Mouse (Mus musculus): ENCODE results near the gene Pacsin2.
"Not testable (repeated sequence)": the region's sequence is repeated elsewhere in the genome, so short reads cannot be mapped to it uniquely, and the experiment has no call there.

The Pacsin2 gene

DNA sequence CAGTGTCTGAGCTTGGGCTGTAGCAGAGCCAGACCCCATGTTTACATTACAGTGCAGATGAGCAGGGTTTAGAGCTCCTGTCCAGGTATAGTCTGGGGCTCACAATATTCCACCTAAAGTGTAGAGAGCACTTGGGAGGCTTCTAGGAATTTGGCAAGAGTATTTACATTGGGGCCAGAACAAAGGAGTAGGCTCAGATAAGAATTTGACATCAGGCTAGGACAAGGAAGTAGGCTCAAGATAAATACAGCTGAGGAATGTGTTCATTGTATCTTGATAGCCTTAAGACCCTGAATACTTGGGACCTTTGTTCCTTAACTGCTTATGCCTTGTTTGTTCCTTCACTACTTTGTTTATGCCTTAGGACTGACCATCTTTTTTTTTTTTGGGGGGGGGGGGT lies 90.3 kb downstream of the Pacsin2 start:
- no peak for DNase-seq (ENCODE audit: low spot score in 2 of 2)

DNA sequence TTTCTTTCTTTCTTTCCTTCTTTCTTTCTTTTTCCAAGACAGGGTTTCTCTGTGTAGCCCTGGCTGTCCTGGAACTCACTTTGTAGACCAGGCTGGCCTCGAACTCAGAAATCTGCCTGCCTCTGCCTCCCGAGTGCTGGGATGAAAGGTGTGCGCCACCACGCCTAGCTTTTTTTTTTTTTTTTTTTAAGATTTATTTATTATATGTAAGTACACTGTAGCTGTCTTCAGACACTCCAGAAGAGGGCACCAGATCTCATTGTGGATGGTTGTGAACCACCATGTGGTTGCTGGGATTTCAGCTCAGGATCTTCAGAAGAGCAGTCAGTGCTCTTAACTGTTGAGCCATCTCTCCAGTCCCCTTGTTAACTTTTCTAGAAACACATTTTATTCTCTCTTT lies 95.7 kb downstream of the Pacsin2 start:
- DNase-seq (ENCODE audit: low spot score in 2 of 2) = not testable (repeated sequence)

DNA sequence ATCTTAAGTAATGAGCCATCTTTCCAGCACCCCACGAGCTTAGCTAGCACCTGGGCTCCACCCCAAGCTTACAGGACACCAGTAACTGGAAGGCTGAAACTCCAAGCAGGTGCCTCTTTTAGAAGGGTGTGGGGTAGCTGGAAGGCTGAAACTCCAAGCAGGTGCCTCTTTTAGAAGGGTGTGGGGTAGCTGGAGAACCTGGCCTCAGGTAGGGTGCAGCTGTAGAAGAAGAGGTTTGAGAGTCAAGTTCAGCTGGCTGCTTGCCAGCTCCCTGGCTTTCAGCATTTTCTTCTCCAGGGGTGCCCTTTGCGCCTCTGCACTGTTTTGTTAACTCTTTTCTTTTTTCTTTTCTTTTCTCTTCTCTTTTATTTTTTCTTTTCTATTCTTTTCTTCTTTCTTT lies 96.1 kb downstream of the Pacsin2 start:
- DNase-seq (ENCODE audit: low spot score in 2 of 2) = no peak

DNA sequence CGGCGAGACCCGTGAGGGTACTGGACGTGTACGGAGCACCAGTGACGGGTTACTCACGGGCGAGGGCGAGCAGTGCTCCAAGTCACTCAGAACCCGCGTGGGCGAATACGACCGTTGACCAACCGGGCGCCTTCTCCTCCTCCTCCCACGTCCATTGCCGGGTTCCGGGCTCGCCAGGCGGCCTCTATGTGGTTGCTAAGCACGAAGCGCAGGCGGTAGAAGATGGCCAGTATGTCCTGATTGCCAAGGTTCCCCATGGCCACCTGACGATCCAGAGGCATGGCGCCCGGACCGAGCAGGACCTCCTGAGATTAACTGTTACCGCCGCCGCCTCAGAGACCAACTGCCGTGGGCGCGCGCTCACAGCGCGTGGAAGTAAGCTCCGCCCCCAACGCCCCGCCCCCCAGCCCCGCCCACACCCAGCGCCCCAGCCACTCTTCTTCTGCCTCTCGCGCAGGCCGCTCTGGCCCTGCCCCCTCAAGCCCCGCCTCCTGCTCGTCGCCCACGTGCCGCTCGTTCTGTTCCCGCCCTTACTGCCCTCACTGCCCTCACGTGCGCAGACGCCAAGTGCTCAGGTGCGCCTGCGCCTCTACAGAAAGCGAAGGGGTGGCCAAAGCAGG lies 97.4 kb downstream of the Pacsin2 start:
- peak in 1 of 2 experiments; percentile 36 for DNase-seq (ENCODE audit: low spot score in 2 of 2)

DNA sequence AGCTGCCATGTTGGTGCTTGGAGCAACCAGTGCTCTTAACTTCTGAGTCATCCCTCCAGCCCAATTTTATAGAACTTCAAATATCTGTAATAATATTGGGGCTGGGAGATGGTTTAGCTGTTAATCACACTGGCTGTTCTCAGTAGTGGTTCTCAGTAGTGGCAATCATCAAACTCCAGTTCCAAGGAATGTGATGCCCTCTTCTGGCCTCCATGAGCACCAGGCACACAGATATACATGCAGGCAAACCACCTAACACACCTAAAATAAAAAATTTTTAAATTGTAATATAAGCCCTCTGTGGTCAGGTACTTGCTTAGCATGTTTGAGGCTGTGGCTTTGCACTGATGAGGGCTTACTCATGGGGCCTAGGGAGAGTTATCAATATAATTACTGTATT lies 98.7 kb downstream of the Pacsin2 start:
- no peak for DNase-seq (ENCODE audit: low spot score in 2 of 2)

DNA sequence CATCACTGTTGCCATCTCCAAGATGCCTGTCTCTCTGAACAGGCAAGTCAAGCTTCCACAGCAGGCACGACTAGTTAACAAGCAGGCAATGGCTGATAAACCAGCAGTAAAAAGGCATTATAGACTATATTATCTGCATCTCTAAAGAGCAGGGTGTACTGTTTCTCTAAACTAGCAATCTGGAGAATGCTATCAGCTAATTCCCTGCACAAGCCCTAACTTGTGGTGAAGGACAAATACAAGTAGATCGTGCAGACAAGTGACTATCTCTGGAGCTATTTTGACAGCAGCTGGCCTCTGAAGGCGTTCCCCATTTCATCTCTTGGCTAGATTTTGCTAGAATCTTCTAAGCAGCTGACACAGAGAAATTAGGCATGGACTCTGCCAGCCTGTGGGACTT lies 100.2 kb downstream of the Pacsin2 start:
- no peak for DNase-seq (ENCODE audit: low spot score in 2 of 2)

DNA sequence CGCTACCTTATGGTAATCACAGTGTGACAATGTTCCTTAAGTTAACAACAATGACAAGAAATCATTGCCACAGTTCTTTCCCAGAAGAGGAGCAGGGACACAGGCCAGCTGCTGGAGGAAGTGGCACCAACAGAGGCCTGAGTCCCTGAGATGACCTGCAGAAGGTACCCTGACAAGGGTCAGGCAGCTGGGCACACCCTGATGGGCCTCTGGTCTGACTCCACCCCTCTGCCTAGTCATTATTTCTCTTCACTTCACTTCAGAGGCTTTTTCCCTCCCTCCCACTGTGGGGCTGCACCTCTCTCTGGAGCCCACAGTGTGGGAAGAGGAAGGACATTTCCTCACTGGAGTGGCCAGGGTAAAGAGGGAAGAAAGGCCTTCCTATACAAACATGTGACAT lies 101.6 kb downstream of the Pacsin2 start:
- not testable (repeated sequence) for DNase-seq (ENCODE audit: low spot score in 2 of 2)

DNA sequence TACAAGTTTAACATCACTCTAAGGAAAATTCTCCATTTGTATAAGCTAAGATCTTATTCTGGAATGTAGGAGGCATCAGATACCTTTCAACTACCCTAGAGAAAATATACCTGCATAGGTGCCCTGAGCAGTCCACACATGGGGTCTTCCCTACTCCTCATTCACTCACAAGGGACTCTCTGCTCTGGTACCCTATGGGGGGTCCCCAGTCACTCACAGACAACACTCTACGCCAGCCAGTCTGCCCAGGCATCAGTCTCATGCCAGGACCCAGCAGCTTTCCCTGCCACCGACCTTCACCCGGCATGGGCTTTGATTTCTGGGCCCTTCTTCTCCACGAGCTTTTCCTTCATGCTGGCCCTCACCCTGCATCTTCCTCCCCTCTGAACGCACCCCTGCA lies 103.5 kb downstream of the Pacsin2 start:
- not testable (repeated sequence) for DNase-seq (ENCODE audit: low spot score in 2 of 2)

DNA sequence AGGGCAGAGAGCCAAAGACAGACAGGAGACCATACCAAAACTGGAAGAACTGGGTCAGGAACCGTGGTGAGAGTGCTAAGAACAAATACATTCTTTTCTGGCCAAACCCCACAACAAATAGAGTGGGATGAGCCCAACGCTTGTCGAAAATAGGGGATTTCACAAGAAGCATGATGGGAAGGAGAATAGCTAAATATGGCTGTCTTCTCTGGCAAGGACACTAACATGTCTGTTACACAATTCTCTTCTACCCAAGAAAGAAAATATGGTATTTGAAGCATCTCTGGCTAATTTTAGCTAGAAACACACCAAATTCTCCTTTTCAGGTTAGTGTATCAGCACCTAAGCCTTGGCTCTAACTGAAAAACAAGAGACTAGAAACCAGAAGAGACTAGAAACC lies 104.3 kb downstream of the Pacsin2 start:
- no peak for DNase-seq (ENCODE audit: low spot score in 2 of 2)

DNA sequence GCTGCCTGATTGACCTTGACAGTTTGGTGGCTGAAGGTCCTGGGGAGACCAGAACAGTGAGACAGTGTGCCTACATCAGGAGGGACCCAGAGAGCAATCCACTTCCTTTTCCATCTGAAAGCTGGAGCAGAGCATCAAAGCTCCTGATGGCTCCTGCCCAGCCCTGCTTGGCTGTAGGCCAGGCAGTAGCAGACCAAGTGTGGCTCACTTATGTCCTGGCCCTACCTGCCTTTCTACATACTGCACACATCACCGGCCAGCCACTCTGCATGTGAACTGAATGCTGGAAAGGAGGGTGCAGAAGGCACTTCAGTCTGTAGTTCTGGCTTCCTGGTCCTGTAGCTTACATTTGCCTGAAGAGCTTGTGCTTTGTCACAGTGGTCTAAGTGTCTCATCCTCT lies 105.9 kb downstream of the Pacsin2 start:
- DNase-seq (ENCODE audit: low spot score in 2 of 2) = no peak

DNA sequence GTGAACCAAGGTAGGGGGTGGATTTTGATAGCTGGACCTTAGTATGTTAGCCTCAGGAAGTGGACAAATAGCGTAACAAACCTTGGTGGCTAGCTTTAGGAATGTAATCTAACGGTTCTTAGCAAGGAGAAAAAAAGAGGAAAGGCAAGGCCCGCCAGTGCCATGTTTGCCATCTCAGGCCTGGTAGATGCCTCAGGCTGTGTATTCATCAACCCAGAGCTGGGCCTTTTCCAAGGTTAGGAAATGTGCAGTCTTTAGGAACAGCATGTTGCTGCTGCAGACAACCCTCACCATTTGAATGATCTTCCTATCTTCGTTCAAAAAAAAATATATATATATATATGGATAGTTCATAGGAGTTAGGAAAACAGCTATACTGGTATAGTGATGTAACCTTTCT lies 112.9 kb downstream of the Pacsin2 start:
- no peak for DNase-seq (ENCODE audit: low spot score in 2 of 2)

DNA sequence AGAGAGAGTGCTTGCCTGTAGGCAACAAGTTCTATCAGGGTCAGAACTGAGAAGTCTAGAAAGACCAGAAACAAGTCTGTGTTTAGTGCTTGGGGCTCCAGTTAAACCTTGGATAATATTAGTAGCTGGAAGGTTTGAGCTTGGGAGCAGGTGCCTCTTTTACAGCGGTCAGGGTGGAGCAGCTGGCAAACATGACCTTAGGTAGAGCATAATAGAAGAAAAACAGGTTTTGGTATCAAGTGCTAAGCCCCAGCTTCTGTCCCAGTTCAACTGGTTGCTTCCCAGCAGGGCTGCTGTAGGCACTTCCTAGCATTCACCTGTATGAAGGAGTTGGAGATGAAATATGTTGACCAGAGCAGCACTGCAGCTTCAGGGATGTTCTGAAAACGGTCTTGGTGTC lies 113.5 kb downstream of the Pacsin2 start:
- no peak for DNase-seq (ENCODE audit: low spot score in 2 of 2)

DNA sequence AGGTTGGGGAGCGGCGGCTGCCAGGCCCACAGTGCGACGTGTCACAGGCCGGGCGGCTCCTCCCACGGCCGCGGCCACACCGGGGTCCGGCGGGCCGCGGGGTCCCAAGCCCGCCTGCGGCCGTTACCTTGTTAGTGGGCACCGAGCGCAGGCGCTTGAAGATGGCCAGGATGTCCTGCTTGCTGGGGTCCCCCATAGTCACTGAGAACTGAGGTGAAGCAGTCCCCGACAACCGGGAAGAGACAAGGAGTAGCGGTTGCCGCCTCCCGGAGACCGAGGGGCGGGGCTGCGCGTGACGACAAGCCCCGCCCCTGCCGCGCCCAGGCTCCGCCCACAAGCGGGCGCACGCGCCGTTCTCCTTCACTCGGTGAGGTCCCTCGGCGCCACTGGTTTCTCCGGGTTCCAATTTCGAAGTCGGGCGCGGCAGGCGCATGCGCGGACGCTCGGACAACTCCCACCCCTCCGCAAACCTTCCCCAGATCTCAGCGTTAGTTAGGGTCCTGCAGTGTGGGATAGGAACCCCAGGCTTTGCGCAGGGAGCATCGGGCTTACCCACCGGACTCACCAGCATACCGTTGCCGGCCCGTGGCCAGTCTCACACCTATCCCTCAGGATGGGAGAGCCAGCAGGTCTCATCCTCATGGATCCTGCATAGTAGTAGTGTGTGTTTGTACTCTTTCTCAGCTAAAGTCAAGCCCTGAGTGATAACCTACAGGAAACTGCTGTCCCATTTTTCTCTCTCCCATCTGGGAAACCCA lies 114.3 kb downstream of the Pacsin2 start, which contains the start of gene Arfgap3:
Gene Arfgap3 (minus strand): TSS at position 294 of the 758 bp plus-strand sequence.
- peak; percentile 93 to 94 for DNase-seq (ENCODE audit: low spot score in 2 of 2)

DNA sequence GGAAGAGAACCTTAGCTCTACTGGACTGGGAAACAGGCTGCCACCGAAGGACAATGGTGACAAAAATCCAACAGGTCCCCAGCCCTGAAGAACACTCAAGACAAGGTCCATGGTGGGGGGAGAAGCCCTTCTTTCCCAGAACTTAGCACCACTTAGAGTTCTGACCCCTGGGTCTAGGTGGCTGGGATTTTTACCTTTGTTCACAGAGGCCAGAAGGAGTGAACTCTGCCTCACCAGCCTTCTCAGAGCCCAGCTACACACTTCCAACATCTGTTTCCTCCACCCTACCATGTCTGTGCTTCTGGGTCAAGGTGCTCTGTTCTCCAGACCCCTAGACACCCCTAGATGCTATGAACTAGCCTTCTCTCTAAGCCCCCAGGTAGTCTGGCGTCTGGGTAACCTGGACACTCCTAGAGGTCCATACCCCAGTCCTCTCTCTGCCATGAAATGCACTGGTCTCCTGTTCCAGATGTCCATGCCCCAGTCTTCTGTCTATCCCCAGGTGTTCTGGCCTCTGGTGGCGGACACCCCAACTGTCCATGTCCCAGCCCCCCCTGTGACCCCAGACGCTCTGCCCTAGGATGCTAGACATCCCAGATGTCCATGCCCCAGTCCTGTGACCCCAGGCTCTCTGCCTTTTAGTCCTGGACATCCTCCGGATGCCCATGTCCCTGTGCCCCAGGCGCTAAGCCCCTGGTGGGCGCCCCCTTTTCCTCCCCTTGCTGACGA lies 115.0 kb downstream of the Pacsin2 start:
- no peak for DNase-seq (ENCODE audit: low spot score in 2 of 2)

DNA sequence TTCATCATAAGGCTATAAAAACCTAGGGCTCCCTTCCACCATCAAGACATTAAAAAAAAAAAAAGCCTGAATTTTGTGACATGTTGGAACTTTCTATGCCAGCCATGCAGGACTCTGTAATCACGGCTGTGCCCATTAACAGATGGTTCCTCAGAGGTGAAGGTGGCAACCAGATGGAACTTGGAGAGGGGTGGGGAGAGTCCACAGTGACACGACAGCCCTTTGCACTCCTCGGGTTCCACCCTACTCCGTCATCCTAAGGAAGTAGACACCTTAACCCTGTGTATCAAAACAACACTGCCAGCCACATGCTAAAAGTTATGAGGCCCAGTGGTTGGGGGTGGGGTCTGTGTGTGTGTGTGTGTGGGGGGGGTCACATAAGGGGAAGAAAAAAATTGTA lies 115.7 kb downstream of the Pacsin2 start:
- no peak for DNase-seq (ENCODE audit: low spot score in 2 of 2)

DNA sequence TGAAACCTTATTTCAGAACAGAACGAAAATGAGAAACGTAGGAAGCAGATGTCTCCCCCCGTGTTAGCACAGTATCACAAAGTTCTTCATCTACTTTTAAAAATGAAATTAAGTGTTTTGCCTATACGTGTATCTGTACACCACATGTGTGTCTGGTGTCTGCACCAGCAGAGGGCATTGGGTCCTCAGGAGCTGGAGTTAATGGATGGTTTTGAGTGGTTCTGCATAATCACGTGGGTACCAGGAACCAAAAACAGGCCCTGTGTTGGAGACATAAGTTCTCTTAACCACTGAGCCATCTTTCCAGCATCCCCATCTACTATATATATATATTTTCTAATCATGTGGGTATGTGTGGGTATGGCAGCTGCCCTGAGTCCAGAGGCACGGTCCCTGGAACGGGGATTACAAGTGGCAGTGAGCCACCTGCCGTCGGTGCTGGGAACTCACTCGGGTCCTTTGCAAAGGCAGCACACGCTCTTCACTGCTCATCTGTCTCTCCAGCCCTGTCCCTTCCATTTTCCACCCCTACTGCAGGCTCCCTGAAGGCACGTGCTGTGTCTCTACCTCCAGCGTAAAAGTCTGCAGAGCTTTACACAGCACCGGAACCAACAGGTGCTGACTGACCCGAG lies 118.4 kb downstream of the Pacsin2 start:
- no peak for DNase-seq (ENCODE audit: low spot score in 2 of 2)

DNA sequence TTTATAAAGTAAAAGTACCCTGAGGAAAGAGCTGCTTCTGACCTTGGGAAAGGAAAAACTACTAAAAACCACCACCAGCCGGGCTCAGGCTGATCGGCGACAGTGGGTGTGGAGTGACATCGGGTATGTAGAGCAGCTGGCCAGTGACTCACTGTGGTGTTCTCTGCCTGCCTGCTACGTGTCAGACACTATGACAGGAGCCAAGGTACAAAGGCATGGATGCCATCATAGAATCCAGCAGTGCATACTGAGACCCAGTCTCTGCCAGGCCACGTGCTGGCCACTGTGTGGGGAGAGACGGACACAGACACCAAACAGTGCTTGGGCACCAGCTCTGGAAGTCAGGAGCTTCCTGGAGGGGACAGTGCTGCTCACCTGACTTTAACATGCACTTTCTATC lies 119.5 kb downstream of the Pacsin2 start:
- no peak for DNase-seq (ENCODE audit: low spot score in 2 of 2)

DNA sequence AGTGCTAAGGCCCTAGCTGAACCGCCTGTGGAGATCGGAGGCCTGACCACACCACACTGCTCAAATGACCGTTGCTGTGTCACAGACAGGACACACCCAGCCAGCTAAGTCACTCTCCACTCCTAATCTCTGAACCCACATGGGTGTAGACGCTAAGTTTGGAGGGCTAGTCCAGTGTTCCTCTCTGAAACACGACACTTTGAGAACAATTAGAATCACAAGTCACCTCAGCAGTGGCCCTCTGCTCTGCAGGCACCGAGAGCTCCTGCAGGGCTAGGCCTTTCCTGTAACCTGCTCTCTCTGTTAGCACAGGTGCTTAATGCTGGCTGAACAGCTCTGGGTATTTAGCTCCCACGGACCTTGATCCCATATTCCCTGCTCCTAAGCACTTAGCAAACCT lies 120.2 kb downstream of the Pacsin2 start:
- DNase-seq (ENCODE audit: low spot score in 2 of 2) = no peak

DNA sequence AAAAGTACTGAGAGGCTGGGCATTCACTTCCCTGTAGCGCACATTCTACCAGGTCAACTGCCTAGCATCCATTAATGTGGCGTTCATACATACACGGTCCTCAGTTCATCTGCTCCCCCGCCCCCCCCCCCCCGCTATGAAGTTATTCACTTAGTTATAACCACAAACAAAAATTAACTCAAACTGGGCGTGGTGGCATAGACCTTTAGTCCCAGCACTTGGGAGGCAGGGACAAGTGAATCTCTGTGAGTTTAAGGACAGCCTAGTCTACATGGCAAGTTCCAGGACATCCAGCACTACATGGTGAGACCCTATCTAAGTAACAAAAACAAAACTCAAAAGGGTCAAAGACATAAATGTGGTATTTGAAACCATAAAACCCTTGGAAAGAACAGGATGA lies 125.5 kb downstream of the Pacsin2 start:
- no peak for DNase-seq (ENCODE audit: low spot score in 2 of 2)

DNA sequence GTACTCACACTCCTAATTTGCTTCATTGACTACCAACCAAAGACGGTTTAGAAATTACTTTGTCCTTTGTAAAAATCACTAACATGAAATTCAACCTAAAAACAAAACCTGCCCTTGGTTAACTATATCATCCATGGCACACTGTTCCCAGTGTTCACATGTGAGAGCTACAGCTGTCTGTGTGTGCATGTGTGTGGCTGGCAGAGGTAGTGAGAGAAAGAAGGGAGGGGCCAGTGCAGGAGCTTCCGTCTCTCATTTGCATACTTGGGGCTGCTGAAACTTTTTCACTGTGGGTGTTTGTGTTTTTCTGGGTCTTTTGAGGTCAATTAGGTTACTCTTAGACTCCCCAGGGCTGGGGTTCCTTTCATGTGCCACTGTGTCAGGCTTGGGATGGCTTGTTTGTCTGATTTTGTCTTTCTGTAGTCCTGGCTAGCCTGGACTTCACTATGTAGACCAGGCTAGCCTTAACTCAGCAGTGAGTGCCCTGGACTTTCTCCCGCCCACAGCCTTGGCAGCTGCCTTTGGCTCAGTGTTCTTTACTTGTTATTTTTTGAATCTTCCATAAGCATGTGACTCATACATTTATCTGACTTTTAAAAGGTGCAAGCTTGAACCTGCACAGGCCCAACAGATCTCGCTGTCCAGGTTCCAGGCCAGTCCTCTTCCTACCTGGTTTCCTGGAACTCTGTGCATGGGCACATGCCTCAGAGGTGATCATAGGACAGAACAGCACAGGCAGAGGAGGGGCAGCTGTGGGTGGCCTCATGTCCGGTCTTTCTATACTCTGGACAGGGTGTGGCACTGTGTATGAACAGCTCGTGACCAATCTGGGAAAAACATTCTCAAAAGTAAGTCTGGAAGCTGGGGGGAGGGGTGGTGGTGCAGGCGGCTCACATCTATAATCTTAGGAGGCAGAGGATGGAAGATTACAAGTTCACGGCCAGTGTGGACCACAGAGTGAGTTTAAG lies 126.2 kb downstream of the Pacsin2 start:
- DNase-seq (ENCODE audit: low spot score in 2 of 2) = no peak

DNA sequence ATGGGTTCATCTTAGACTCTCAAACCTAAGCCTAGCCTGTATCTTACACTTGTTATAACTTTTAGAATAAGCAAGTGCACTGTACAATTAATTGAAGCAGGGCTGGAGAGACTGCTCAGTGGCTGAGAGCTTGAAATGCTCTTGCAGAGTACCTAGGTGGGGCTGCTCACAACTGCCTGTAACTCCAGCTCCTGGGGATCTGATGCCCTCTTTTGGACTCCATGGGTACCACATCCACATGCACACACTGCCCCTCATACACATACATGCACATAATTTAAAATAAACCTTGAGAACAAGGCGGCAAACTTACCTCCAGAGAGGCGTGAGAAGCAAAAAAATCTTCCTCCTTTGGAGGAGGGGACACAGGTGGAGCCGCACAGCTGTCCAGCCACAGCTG lies 132.0 kb downstream of the Pacsin2 start:
- no peak for DNase-seq (ENCODE audit: low spot score in 2 of 2)
